Mouse (Mus musculus): ENCODE measurements at regions not wholly inside any gene's neighbourhood (a gene's known extent, or its start where the extent isn't known, plus 50 kb on each side); places are given as distances from the start of the nearest gene placed in this dataset.

DNA sequence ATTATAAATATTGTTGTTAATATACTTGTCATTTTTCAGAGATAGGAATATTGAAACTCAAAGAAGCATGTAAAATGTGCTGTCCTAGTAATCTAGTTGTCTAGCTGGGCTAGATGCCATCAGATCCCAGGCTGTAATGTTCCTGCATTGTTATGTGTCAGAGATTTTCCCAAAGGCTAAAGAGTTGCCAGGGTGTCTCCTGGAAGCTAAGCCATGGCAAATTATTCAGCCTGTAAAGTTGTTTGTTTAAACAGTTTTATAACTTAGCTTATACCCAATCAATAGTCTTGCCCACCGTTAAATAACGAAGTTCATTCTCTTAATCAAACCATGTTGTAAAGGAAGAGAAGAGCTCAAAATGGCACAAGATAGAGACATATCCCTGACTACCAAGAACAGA lies 117.9 kb downstream of the Arl4a start:
- TF ChIP-seq CTCF (IDR thresholded peaks at IDR 0.05; ENCODE audit: low read depth) (no peak), EP300 (IDR thresholded peaks at IDR 0.05; ENCODE audit: low read depth) (no peak)
